Mouse (Mus musculus): ENCODE results near the gene Crk. TPM values are rescaled to one million over a fixed set of nuclear protein-coding genes. Genes with fewer than 3 reads are reported as not detected.
A peak's percentile ranks its signal among the peaks of the same experiment; 100 is the strongest.

Crk gene
- polyA plus RNA-seq, 1 experiment from 2014 or later: 142 TPM

DNA sequence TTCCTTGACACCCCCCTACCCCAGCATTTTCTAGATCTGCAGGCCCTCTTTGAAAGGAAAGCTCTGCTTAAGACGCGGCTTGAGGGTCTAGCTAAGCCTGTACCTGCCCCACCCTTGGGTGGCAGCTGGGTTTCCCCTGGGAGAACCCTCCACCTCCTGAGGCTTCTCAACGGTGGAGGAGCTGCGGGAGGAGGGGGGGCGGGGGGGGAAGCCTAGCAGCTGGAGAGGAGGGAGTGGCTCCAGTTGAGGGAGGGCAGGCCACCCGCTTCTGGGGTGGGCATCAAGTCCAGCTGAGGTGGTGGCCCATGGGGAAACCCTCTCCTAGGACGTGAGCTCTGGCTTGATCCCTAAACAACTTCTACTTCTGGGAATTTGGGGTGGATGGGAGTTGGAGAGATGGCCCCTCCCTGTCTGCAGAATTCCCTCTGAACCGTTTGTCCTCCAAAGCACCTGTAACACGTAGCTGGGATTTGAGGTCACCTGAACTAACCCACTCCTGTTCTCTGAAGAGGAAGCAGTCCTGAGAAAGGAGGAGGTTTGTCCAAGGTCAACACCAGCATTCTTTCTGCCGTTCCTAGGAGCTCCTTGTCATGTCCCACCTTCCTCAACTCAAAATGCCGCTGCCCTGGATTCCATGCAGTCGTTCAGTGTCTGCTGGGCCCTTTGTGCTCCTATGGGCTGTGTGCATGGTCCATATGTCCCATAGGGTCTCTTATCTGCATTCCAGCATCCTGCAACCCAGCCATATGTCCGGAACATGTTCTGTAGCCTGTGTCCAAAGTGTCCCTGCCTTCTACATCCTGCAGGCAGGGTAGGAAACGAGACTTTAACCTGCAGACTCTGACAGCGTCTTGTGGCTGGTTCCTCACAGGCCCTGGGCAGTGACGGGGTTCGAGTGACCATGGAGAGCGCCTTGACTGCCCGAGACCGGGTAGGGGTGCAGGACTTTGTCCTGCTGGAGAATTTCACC lies 22.2 kb upstream of the Crk start:
- H3K4me3 ChIP-seq: peak overlapping the region; percentile 68
- WGBS: 57% methylated on average over 19 of the region's 20 CpGs
- peak overlapping the region; percentile 85 for H3K4me2 ChIP-seq (replicated peaks)
- H3K9ac ChIP-seq: peak overlapping the region; percentile 74; the same call in 1 of the 2 replicates
- peaks cover 22% of the 10 kb centered on the region for H3K4me1 ChIP-seq
- H3K27me3 ChIP-seq: peaks cover 24% of the 10 kb centered on the region
- no peak for ATAC-seq (ENCODE audit: insufficient number of reproducible peaks, insufficient read depth, low FRiP score, low TSS enrichment)
- H3K36me3 ChIP-seq: peaks cover 30% of the 10 kb centered on the region
- no peaks in the 10 kb centered on the region for H3K9me3 ChIP-seq
- no peak overlapping the region for H3K27ac ChIP-seq

DNA sequence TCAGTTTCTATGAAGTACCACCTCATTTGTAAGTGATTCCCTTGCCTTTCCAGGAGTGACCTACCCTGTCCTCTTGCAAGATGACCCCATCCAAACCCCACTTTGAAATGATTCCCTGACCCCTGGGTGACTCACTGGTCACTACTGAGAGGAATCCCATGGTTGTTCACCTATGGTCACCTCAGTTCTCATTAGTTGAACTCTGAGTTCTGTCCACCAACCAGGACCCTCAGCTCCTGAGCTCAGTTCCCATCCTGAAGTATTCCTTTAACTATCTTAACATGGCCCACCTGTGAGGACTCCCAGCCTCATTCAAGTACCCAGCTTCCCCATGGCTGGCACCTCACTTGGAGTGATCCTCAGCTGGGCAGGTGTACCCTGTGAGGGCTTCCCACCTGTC lies 21.2 kb upstream of the Crk start:
- no peaks in the 10 kb centered on the region for H3K9me3 ChIP-seq
- H3K4me1 ChIP-seq: peaks cover 16% of the 10 kb centered on the region
- no peak for ATAC-seq (ENCODE audit: insufficient number of reproducible peaks, insufficient read depth, low FRiP score, low TSS enrichment)
- H3K4me2 ChIP-seq (replicated peaks): no peak overlapping the region
- peaks cover 39% of the 10 kb centered on the region for H3K36me3 ChIP-seq
- H3K9ac ChIP-seq: no peak overlapping the region
- no peak overlapping the region for H3K4me3 ChIP-seq
- H3K27ac ChIP-seq: no peak overlapping the region
- H3K27me3 ChIP-seq: peaks cover 16% of the 10 kb centered on the region

DNA sequence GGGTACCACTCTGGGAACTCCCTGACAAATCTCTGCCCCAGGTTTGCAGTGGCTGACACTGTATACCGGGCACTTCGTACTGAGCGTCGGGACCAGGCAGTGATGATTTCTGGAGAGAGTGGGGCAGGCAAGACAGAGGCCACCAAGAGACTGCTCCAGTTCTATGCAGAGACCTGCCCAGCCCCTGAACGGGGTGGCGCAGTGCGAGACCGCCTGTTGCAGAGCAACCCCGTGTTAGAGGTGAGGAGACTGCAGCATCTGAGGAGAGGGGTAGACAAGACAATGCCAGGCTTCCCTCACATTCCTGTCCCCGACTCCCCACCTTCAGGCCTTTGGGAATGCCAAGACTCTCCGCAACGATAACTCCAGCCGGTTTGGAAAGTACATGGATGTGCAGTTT lies 20.7 kb upstream of the Crk start:
- no peak overlapping the region for H3K27ac ChIP-seq
- H3K4me1 ChIP-seq: peaks cover 16% of the 10 kb centered on the region
- H3K36me3 ChIP-seq: peaks cover 41% of the 10 kb centered on the region
- no peak overlapping the region for H3K4me2 ChIP-seq (replicated peaks)
- H3K27me3 ChIP-seq: peaks cover 11% of the 10 kb centered on the region
- no peaks in the 10 kb centered on the region for H3K9me3 ChIP-seq
- WGBS: 94% methylated on average over 13 of the region's 13 CpGs
- no peak for ATAC-seq (ENCODE audit: insufficient number of reproducible peaks, insufficient read depth, low FRiP score, low TSS enrichment)
- H3K9ac ChIP-seq: no peak overlapping the region
- no peak overlapping the region for H3K4me3 ChIP-seq

DNA sequence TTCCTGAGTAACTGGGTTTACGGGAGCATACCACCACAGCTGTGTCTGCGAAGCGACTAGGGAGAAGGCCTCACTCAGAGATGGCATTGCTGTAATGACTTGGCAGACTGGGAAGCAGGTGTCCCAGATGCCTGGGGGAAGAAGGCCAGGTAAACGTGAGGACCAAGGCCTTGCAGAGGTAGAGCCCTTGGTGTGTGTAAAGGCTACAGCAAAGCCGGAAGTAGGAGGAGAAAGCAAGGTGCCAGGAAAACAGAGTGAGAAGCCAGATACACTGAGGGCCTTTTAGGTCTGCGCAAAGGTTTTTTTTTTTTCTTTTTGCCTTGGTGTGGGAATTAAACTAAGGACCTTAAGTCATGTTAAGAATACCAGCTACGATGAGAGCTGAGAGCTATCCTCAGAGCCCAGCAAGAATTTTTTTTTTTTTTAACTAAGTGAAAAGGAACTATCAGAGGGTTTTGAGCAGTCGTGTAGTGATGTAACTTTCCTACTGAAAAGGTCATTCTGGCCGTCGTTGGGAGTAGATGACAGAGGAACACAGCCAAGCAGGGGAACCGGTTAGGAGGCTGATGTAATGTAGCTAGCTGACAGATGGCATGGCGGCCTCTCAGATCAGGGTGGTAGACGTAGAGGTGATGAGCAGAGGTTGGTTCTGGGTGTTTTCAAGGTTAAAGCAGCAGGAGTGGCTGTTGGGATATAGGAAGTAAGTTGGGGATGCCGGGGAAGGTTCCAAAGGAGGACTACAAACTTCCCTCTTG lies 19.9 kb upstream of the Crk start:
- Histone ChIP-seq H3K4me3 (no peak overlapping the region), H3K9ac (no peak overlapping the region), H3K4me2 (replicated peaks) (no peak overlapping the region), H3K27me3 (0 out of 2 replicates have a peak, but pooled peaks cover 4% of the 10 kb centered on the region), H3K9me3 (no peaks in the 10 kb centered on the region), H3K36me3 (peaks cover 41% of the 10 kb centered on the region), H3K27ac (no peak overlapping the region), H3K4me1 (peaks cover 12% of the 10 kb centered on the region; the same call in 1 of the 2 replicates)
- 85% methylated on average over 14 of the region's 14 CpGs for WGBS
- no peak for ATAC-seq (ENCODE audit: insufficient number of reproducible peaks, insufficient read depth, low FRiP score, low TSS enrichment)

DNA sequence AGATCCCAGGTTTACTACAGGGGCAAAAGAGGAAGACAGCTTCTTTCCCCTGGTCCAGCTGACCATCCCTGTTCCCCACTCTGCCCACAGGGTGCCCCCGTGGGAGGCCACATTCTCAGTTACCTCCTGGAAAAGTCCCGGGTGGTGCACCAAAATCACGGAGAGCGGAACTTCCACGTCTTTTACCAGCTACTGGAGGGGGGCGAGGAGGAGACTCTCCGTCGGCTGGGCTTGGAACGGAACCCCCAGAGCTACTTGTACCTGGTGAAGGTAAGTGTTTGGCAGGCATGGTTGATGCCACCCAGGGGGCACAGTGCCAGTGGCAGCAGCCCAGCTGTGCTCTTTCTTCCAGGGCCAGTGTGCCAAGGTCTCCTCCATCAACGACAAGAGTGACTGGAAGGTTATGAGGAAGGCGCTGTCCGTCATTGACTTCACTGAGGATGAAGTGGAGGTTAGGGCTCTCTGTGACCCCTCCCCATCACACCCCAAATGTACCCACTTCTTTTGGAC lies 18.9 kb upstream of the Crk start:
- ATAC-seq (ENCODE audit: insufficient number of reproducible peaks, insufficient read depth, low FRiP score, low TSS enrichment): no peak

DNA sequence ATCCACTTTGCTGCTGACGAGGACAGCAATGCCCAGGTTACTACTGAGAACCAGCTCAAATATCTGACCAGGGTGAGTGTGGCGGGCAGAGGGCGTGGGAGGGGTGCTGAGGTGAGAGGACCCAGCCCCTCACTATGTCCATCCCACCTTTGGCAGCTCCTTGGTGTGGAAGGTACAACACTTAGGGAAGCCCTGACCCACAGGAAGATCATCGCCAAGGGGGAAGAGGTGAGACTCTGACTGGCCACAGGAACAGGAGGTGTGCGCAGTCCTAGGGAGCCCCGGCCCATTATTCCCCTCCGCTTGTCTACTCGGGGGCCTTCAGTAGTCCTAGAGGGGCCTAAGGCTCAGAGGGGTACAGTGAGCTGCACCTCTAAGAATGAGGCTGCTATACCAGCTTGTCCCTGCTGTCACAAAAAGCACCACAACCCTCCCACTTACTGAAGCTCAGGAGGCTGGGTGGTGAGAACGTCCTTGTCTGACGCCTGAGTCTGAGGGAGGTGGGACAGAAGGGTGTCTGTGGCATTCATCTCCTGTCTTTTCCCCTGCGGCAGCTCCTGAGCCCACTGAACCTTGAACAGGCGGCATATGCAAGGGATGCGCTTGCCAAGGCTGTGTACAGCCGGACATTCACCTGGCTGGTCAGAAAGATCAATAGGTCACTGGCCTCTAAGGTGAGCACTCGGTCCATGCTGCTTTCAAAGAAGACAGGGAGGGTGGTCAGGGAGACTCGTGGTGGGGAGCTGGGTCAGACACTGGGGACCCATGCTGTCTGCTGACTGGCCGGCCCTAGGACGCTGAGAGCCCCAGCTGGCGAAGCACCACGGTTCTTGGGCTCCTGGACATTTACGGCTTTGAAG lies 17.9 kb upstream of the Crk start:
- 90% methylated on average over 21 of the region's 21 CpGs for WGBS
- no peak overlapping the region for H3K27ac ChIP-seq
- no peaks in the 10 kb centered on the region for H3K27me3 ChIP-seq
- no peak overlapping the region for H3K4me2 ChIP-seq (replicated peaks)
- H3K9ac ChIP-seq: no peak overlapping the region
- H3K4me1 ChIP-seq: peaks cover 6% of the 10 kb centered on the region; the same call in 1 of the 2 replicates
- ATAC-seq (ENCODE audit: insufficient number of reproducible peaks, insufficient read depth, low FRiP score, low TSS enrichment): no peak
- no peak overlapping the region for H3K4me3 ChIP-seq
- H3K36me3 ChIP-seq: peaks cover 53% of the 10 kb centered on the region
- no peaks in the 10 kb centered on the region for H3K9me3 ChIP-seq

More for the DNA sequence above, 18.9 kb upstream of the Crk start:
- Histone ChIP-seq H3K4me2 (replicated peaks) (no peak overlapping the region), H3K27ac (no peak overlapping the region), H3K4me1 (peaks cover 6% of the 10 kb centered on the region; the same call in 1 of the 2 replicates), H3K4me3 (no peak overlapping the region), H3K9me3 (no peaks in the 10 kb centered on the region), H3K36me3 (peaks cover 42% of the 10 kb centered on the region), H3K27me3 (0 out of 2 replicates have a peak, but pooled peaks cover under 1% of the 10 kb centered on the region), H3K9ac (no peak overlapping the region)
- 88% methylated on average over 12 of the region's 12 CpGs for WGBS

DNA sequence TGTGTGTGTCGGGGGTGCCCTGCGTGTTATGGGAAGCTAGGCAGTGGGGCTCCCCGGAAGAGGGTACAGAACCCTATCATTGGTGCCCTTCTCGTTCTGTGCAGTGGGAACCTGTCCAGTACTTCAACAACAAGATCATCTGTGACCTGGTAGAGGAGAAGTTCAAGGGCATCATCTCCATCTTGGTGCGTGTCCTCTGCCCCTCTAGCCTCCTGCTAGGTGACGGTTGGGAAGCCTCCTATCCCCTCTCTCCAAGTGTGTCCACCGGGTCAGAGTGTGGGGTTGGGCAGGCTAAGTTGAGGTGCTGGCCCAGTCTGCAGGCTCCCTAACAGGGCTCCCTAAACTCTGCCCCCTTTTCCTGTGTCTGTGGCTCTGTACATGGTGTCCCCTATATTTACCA lies 16.9 kb upstream of the Crk start:
- H3K36me3 ChIP-seq: peaks cover 61% of the 10 kb centered on the region
- WGBS: 89% methylated on average over 7 of the region's 7 CpGs
- H3K4me1 ChIP-seq: no peaks in the 10 kb centered on the region
- ATAC-seq (ENCODE audit: insufficient number of reproducible peaks, insufficient read depth, low FRiP score, low TSS enrichment): 0 out of 2 replicates have a peak, but pooled peaks have one; percentile 19
- H3K9me3 ChIP-seq: no peaks in the 10 kb centered on the region
- no peak overlapping the region for H3K27ac ChIP-seq
- H3K27me3 ChIP-seq: no peaks in the 10 kb centered on the region
- H3K4me3 ChIP-seq: no peak overlapping the region
- no peak overlapping the region for H3K4me2 ChIP-seq (replicated peaks)
- no peak overlapping the region for H3K9ac ChIP-seq

DNA sequence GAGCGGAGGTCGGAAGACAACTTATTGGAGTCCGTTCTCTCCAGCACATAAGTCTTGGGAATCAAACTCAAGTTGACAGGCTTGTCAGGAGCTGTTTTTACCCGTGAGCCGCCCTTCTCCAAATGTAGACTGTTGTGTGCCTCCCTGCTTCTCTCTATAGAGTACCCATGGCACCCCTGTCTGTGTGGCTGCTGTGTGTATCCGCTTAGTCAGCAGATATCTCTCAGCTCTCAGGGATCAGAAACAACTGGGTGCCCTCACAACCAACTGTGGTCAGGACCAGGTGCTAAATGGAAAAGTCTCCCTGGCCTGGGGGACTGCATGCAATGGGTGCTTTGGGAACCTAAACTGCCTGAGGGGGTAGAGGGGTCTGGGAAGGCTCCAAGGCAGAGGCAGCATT lies 12.8 kb upstream of the Crk start:
- Histone ChIP-seq H3K9ac (no peak overlapping the region), H3K9me3 (no peaks in the 10 kb centered on the region), H3K4me3 (no peak overlapping the region), H3K4me1 (no peaks in the 10 kb centered on the region), H3K4me2 (replicated peaks) (no peak overlapping the region), H3K36me3 (peaks cover 67% of the 10 kb centered on the region), H3K27ac (no peak overlapping the region), H3K27me3 (no peaks in the 10 kb centered on the region)
- WGBS: 95% methylated on average over 6 of the region's 6 CpGs
- ATAC-seq (ENCODE audit: insufficient number of reproducible peaks, insufficient read depth, low FRiP score, low TSS enrichment): no peak

DNA sequence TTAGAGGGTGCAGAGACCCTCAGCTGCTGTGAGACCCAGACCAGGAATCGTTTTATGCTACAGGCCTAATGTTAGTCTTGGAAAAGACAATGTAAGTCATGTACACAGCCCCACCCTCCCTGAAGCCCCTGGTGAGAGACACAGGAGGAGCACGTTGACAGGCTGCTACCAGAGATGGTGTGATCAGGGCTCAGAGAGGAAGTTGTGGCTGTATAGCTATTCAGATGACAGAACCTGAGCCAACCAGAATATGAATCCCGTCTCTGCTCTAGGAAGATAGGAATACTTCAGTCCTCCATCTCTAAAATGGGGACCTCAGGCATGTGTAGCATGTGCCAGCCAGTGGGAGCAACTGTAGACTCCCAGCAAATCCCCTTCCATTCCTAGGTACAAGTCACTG lies 10.4 kb upstream of the Crk start:
- Histone ChIP-seq H3K4me1 (no peaks in the 10 kb centered on the region), H3K36me3 (peaks cover 70% of the 10 kb centered on the region), H3K9me3 (no peaks in the 10 kb centered on the region), H3K9ac (no peak overlapping the region), H3K27me3 (no peaks in the 10 kb centered on the region), H3K4me3 (no peak overlapping the region), H3K27ac (no peak overlapping the region), H3K4me2 (replicated peaks) (no peak overlapping the region)
- 89% methylated on average over 3 of the region's 3 CpGs for WGBS
- ATAC-seq (ENCODE audit: insufficient number of reproducible peaks, insufficient read depth, low FRiP score, low TSS enrichment): no peak

DNA sequence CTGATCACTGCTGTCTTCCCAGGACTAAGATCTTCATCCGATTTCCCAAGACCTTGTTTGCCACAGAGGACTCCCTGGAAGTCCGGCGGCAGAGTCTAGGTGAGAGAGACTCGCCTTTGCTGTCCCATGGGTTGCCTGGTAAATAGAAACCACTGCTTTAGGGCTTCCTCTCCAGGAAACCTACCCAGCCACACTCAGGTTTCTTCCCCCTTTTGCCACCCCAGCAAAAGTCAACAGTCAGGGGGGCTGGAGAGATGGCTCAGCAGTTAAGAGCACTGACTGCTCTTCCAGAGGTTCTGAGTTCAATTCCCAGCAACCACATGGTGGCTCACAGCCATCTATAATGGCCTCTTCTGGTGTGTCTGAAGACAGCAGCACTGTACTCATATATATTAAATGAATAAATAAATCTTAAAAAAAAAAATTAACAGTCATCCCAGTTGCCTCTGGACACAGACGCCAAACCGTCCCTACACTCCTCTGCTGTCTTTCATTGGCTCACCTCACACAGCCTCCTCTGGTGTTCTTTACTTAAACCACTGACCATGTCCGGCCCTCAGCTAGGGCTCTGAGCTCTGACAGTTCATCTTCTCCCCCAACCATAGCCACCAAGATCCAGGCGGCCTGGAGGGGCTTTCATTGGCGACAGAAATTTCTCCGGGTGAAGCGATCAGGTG lies 9.7 kb upstream of the Crk start:
- Histone ChIP-seq H3K36me3 (peaks cover 70% of the 10 kb centered on the region), H3K27ac (no peak overlapping the region), H3K4me1 (no peaks in the 10 kb centered on the region), H3K9ac (no peak overlapping the region), H3K27me3 (no peaks in the 10 kb centered on the region), H3K9me3 (no peaks in the 10 kb centered on the region), H3K4me3 (no peak overlapping the region), H3K4me2 (replicated peaks) (no peak overlapping the region)
- ATAC-seq (ENCODE audit: insufficient number of reproducible peaks, insufficient read depth, low FRiP score, low TSS enrichment): no peak
- WGBS: 83% methylated on average over 11 of the region's 11 CpGs

DNA sequence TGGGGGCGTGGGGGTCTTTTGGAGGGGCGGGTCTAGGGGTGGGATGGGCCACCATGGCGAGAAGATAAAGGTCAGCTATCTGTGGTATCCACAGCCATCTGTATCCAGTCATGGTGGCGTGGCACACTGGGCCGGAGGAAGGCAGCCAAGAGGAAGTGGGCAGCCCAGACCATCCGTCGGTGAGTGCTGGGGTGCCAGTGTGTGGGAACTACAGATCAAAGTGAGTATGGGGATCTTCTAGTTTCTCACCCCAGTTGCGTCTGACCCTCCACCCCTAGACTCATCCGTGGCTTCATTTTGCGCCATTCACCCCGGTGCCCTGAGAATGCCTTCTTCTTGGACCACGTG lies 9.2 kb upstream of the Crk start:
- ATAC-seq (ENCODE audit: insufficient number of reproducible peaks, insufficient read depth, low FRiP score, low TSS enrichment): no peak
- H3K9me3 ChIP-seq: no peaks in the 10 kb centered on the region
- H3K4me1 ChIP-seq: no peaks in the 10 kb centered on the region
- no peak overlapping the region for H3K4me3 ChIP-seq
- no peaks in the 10 kb centered on the region for H3K27me3 ChIP-seq
- WGBS: 85% methylated on average over 12 of the region's 12 CpGs
- H3K36me3 ChIP-seq: peaks cover 70% of the 10 kb centered on the region
- no peak overlapping the region for H3K27ac ChIP-seq
- H3K4me2 ChIP-seq (replicated peaks): no peak overlapping the region
- H3K9ac ChIP-seq: no peak overlapping the region
